Mouse (Mus musculus) kidney, adult 9 months (tissue): ENCODE measurements around the gene Commd1.

ENCODE experiments used
- DNase-seq: peaks from one replicate; pipeline ENCODE4 v3.0.0; 2022

The Commd1 gene

DNA sequence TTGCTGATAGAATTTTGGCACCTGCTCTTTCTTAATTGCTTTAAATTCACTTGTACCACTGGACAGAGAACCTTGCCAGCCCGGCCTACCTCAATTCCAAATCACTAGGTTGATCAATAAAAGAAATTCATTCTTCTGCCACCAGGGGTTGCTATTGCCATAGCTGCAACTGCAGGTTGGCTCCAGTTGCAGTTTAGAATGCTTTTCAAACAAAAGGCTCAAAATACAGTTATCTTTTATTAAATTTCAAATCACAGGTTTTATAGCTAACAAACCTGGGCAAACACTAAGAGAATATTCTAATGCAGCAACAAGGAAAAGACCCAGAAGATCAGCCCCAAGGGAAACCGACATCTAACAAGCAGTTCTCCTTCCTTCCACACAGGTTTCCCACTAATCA lies 5.2 kb upstream of the Commd1 start:
- DNase-seq: peak; percentile 80

DNA sequence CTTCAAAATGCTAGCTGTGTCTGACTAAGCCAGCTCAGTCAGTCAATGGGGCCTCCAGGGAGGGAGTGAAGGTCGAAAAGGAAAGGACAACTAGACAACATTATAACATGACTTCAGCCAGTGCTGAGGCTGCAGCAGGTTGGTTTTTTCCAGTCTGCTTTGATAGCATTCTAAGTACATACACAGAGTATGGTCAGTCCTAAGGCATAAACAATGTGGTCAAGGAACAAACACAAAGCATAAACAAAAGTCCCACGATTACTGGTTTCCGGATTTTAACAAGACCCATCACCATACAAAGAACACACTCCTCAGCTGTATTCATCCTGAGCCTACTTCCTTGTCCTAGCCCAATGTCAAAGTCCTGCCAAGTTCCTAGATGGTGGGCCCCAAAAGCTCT lies 3.3 kb upstream of the Commd1 start:
- DNase-seq: no peak

DNA sequence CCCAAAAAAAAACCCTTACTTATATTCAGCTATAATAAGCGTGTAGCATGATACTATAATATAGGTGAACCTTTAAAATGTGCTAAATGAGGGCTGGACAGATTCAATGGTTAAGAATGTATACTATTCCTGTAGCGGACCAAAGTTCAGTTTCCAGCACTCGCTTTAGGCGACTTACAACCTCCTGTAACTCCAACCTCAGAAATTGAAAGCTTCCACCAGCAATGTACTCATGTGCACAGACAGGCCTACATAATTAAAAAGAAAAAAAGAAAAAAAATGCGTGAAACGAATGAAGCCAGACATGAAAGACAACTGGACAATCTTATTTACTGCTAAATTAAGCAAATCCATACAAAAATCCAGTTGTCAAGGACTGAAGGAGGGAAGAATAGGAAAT lies 664 bp upstream of the Commd1 start:
- no peak for DNase-seq

DNA sequence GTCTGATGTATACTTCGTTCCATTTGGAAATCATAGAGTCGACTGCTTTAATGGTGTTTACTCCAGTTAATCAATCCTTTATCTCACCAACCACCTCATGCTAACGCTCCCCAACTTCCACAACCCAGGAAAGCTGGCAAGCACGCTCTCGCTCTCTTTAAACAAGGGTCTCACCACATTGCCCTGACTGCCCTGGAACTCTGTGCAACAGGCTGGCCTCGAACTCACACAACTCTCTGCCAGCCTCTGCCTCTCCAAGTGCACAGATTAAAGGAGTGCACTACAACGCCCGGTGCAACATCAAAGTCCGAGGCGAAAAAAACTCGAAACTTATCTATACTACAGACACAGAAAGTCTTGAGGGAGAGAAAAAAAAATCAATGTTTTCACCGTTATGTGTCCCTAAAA lies 635 bp downstream of the Commd1 start:
- DNase-seq: no peak

DNA sequence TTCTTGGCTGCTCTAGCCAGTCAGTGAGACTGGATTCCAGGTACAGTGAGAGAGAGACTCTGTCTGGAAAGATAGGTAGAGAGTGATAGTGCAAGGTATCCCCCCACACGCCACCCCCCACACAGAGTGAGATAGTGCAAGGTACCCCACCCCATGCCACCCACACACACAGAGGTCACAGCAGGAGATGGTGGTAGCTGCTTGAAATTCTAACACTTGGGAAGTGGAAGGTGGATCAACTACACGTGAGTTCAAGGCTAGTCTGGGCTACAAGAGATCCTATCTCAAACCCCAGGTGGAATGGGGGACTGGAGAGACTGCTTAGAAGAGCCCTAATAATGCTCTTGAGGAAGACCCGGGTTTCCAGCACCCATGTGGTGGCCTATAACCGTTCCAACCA lies 1.1 kb downstream of the Commd1 start:
- no peak for DNase-seq

DNA sequence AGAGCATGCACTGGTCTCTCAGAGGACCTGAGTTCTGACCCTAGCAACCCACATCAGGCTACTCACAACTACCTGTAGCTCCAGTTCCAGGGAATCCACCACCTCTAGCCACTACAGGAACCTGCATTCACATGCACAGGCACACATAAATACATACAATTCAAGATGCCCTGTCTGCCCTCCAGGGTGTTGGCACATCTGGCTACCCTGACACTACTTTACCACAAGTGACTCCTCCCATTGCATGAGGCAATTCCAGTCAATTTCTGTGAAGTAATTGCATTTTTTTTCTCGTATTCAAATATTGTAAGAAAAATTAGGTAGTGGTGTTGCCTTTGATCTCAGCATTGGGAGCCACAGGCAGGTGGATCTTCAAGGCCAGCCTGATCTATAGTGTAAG lies 3.0 kb downstream of the Commd1 start:
- no peak for DNase-seq

DNA sequence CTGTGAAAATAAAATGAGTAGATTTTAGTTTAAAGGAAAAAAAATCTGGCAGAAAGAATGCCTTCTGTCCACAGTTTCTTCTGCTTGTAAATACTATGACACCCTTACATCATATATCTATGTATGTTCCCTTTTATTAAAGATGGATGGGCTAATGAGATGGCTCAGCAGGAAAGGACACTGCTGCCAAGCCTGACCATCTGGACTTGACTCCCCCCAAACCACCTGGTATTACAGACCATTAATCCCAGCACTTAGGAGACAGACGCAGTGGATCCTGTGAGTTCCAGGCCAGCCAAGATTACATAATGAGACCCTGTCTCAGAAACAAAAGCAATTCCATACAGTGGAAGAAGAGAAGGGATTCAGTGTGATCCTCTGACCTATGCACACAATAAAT lies 3.5 kb downstream of the Commd1 start:
- no peak for DNase-seq

DNA sequence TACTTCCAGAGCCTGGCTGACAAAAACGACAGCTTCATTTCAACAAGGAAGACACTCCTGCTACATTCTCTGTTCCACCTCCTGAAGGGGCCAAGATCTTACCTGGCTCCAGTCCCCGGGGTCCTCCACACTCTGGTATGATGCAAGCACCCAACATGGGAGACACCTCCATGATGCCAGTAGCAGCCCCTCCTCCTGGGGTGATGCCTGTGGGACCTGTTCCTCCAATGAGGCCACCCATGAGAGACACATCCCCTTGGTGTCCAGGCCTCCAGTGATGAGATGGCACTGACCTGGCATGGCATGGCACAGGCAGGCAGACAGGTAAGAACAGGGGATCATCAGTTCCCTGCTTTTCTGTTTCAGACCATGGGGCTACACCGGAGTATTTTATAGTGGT lies 4.0 kb downstream of the Commd1 start:
- DNase-seq: no peak

DNA sequence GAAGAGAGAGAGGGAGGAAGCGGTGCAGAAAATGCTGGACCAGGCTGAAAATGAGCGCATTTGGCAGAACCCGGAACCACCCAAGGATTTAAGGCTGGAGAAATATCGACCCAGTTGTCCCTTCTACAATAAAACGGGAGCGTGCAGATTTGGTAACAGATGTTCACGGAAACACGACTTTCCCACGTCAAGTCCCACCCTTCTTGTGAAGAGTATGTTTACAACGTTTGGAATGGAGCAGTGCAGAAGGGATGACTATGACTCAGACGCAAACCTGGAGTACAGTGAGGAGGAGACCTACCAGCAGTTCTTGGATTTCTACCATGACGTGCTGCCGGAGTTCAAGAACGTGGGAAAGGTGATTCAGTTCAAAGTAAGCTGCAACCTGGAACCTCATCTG lies 8.6 kb downstream of the Commd1 start:
- DNase-seq: no peak

DNA sequence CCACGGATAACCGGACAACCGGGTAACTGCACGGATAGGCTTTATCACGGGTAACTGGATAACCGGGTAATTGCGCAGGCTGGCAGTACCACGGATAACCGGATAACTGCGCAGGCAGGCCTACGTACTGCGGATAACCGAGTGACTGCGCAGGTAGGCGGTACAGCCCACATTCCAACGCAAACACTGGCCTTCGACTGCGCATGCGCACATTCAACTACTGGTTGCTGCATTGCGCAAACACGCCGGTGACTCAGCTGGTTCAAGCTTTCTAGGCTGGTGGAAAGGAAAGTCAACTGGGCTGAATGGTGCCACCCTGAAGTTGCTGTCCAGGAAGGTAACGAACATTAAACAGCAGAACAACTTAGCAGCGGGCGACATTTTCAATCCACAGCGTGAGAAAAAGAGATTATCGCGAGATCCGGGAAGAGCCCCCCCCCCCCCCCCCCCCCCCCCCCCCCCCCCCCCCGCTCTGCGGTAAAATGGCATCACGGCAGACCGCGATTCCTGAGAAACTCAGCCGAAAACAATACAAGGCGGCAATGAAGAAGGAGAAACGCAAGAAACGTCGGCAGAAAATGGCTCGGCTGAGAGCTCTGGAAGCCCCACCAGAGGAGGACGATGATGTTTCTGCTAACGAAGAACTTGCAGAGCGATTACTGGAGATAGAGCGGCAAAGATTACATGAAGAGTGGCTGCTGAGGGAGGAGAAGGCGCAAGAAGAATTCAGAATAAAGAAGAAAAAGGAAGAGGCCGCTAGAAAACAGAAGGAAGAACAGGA lies 9.2 kb downstream of the Commd1 start:
- peak; percentile 87 for DNase-seq

DNA sequence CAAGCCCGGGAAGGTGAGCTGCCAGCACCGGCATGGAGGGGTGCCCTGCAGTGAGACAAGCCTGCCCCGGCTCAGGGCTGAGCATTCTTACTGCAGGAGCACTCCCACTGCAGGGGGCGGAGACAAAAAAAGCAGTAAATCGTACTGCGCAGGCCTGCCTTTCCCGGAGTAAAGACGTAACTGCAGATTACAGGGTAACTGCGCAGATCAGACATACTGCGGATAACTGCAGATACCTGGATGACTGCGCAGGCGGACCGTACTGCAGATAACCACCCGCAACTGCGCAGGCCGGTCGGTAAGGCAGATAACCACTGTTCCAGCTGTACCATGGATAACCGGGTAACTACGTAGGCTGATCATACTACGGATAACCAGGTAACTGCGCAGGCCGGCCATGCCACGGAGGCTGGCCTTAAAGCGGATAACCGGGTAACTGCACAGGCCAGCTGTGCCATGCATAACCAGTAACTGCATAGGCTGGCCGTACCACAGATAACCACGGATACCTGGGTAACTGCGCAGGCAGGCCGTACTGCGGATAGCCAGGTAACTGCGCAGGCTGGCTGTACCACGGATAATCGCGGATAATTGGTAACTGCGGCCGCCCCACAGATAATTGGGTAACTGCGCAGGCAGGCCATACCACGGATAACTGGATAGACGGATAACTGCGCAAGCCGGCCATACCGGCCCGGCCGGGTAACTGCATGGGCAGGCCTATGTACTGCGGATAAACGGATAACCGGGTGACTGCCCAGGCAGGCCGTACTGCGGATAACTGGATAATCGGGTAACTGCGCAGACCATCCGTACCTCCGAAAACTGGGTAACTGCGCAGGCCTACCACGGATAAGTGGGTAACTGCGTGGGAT lies 10.1 kb downstream of the Commd1 start, which contains the start of gene Zrsr1:
TSS of gene Zrsr1 (plus strand) at position 171 of the 875 bp plus-strand sequence.
- DNase-seq: peak; percentile 87

DNA sequence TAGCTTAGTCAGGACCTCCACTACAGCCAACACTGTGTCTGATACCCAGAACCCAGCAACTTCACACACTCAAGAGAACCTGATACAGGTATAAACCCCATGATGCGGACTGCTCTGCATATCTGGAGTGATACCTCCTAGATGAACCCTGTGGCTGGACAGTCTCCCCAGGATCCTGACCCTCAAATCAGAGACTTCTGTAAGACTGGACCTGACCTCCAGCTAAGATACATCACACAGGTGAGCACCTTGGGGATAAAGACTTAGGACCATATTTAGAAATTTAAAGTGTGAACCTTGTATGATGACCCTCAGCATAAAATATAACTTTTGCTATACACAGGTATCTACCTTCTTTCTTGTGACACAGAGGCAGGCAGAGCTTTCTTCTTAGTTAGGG lies 11.6 kb downstream of the Commd1 start:
- no peak for DNase-seq

DNA sequence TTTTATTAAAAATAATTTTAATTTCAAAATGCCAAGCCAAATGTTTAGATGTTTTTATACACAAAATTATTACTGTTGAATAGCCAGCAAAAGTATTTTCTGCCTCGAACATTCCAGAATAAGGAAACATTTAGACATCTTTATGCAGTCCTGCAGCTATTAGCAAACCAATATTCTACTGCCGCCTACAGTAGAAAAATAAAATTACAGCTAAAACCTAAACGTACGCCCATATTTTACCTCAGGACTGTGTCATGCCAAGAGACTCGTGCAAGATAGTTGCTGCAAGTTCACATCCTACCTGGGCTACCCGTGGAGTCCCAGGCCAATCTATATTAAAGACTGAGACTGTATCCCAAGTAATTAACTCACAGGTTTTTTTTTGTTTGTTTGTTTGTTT lies 12.7 kb downstream of the Commd1 start:
- DNase-seq: peak; percentile 42

DNA sequence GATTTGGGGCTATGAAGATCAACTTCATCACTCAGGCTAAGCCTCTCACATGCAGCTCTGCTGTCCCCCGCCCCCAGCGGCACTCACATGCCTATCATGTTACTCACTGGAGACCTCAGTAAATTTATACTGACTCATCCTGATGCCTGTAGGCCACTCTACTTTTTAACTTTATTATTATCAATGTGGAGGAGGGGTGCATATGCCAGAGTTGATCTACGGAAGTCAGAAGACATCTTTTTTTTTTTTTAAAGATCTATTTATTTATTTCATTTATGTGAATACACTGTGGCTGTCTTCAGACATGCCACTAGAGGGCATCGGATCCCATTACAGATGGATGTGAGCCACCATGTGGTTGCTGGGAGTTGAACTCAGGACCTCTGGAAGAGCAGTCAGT lies 16.7 kb downstream of the Commd1 start:
- no peak for DNase-seq

DNA sequence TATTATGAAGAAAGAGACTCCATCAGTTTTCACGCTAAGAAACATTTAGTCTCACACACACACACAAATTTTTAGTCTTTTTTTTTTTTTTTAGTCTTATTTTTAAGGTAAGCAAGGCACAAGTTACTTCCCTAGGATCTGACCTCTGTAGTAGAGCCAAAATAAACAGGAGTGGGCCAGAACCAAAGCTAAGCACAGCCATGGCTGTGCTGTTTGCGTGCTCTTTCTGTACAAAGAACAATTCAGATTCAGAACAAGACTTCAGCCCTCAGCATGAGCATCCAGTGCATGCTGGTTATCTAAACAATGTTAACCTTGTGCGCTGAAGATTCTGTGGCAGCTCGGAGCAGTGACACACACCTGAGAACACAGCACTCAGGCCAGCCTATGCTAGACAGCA lies 17.8 kb downstream of the Commd1 start:
- DNase-seq: no peak

DNA sequence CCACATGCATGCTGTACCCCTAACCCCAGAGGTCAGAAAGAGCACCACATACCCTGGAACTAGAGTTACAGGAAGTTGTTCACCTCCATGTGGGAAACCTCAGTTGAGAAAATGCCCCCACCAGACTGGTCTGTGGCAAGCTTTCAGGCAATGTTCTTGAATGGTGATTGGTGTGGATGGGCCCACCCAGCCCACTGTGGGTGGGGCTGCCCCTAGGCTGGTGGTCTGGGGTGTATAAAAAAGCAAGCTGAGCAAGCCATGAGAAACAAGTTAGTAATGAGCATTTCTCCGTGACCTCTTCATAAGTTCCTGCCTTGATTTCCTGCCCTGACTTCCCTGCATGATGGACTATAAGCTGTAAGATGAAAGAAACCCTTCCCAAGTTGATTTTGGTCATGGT lies 20.1 kb downstream of the Commd1 start:
- no peak for DNase-seq

DNA sequence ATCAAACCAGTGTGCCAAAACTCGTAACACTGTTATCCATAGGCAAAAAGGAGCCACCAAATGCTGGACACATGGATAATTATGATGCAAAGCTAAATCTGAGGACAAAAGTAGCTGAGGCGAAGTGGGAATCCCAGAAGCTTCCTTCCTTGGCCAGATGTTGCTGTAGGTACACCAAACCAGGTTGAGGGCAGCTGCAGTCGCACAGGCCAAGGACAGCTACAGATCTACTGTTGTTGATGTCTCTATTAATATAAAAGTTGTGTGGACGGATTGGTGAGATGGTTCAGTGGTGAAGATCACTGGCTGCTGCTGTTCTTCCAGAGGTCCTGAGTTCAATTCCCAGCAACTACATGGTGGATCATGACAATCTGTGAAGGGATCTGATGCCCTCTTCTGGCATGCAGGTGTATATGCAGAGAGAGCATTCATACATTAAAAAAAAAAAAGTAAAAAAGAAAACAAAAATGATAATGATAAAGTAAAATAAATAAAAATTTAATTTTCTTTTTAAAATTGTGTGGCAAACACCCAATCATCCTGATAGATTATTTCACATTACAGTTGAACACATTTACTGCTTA lies 24.3 kb downstream of the Commd1 start:
- DNase-seq: peak; percentile 22

DNA sequence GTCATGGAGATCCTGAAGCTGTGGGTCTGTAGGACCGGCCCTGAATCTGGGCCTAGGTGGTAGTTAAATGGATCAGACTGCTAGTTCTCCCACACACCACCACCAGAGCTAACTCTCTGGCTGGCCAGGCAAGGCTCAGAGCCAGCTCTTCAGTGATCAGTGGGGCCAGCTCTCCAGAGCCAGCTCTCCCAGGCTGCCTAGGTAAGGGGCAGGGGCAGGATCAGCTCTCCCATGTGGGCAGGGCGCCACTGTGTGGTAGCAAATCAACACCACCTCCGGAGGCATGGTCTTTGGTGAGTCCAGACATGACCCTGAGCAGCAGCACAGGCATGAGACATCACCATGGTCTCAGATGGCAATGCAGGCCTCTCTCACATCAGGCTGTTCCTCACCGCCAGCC lies 25.4 kb downstream of the Commd1 start:
- DNase-seq: peak; percentile 90

DNA sequence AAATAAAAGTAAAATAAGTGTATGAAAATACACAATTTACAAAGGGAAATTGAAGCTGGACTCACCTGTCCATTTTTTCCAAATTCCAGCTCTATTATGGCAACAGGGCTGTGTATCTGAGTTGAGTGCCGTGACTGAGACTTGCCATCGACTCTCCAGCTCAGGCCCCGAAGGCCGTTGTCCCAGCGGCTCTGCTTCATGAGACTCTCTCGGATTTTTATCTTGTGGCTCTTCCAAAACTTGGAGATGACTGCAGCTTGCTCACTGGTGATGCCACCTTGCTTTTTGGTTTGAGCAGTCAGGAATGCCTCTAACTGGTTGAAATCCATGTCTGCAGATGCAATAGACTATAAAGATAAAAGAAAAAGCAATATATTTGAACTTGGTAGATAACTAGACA lies 25.8 kb downstream of the Commd1 start:
- no peak for DNase-seq

DNA sequence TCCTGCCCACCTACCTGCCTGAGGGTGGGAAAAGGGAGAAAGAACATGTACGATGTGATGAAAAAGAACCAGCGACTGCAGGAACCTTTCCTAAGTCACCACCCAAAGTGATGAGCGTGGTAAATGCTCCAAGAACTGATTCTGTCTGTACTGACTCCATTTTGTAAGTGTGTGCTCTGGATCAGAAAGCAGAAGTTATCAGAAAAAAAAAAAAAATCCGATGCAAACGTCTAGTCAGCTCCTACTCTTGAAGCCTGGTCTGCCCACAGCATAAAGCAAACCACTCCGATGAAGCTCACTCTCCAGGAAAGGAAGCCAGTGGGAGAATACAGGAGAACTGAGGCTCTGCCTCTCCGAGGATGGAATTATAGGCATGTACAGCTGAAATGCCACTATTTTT lies 29.5 kb downstream of the Commd1 start:
- no peak for DNase-seq

DNA sequence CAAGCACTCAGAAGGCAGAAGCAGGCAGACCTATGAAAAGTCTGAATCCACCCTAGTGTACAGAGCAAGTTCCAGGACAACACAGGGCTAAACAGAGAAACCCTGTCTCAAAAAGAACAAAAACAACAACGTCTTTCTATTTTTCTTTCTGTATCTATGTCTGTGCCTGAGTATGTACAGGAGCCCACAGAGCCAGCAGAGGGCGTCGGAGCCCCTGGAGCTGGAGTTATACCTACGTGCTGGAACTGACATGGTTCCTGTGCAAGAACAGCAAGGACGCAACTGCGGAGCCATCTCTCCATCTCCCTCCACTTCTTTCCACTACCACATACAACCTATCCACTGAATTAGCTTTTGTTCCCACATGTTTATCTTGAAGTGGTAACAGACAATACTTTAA lies 32.1 kb downstream of the Commd1 start:
- no peak for DNase-seq

DNA sequence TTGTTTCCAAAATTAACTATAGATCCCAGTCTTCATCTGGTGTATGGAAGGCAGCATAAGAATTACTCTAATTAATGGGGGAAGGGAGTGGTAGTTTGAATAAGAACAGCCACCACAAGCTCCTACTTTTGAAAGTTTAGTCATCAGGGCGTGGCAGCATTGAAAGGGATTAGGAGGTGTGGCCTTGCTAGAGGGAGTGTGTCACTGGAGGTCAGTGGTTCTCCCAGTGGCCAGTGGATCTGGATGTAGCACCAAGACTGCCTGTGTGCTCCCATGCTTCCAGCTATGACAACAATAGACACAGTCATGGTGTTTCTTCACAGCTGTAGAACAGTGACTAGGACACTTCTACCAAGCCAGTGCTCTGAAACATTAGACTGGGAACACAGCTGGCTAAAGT lies 33.1 kb downstream of the Commd1 start:
- DNase-seq: no peak

DNA sequence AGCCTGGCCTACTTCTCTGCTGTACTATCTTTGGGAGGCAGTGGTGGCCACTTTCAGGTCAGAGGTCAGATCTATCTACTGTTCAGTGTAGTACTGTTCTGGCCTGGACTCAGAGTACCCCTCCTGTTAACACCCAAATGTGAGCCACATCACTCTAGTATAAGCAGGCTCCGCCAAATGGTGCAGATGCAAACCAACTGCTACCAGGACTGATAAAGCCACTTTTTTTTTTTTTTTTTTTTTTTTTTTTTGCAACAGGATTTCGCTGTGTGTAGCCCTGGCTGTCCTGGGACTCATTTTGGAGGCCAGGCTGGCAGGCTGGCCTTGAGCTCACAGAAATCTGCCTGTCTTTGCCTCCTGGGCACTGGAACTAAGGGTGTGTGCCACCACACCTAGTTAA lies 43.2 kb downstream of the Commd1 start:
- DNase-seq: no peak

DNA sequence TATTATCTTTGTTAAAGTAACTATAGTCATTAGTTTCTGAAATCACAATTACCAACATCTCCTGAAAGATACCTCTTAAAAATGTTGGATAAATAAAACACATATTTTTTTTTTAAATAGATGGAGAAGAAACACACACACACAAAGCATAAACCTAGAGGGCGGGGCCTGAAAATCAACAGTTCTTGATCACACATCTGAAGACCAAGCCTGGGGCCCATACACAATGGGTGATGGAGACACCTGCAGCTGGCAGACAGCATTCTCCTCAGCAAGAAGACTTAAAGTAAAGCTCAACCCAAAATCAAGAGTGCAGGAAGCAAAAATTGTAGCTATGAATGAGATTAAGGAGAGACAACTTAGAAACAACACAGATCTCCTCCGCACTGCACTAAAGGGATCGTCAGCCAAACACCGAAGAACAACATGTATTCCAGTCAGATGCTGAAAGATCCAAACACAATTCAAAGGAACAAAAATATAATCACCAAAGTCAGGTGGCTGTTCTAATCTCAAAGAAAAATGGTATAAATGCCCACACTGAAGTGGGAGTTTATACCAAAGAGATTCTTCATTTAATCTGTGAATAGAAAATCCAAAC lies 44.4 kb downstream of the Commd1 start:
- no peak for DNase-seq
